Mouse (Mus musculus) frontal cortex, postnatal 36 days (tissue): ENCODE results near the gene Gm47996.

Source experiments
- DNase-seq, 2 experiments: peaks; one replicate each; pipeline ENCODE4 v3.0.0; 2022; ENCODE audit warnings: low spot score in 2 of 2

Gm47996 gene

GRCm38 (mm10) chr1:151250109-151250508 lies 40.2 kb downstream of the Gm47996 start:
- DNase-seq: no peak

GRCm38 (mm10) chr1:151250529-151251193 lies 40.7 kb downstream of the Gm47996 start:
- peak; percentile 55 to 65 for DNase-seq

GRCm38 (mm10) chr1:151251194-151252010 lies 41.5 kb downstream of the Gm47996 start:
- DNase-seq: no peak

DNA sequence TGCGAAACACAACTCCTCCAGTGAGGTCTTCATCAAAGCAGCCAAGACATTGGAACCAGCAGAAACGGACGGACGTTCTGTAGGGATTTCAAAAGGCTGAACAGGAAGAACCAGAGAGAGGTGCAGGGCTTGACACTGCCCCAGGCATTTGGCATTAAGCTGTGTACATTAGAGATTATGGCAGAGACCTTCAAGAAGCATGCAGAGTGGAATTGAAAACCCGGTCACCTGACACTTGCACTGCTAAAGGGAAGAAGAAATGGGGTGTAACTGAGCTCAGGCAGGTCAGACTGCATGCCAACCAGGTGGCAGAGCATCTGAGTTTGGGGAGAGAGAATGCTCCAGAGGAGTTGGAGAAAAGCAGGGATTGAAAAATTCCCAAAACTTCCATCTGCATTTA lies 45.5 kb downstream of the Gm47996 start:
- no peak for DNase-seq

DNA sequence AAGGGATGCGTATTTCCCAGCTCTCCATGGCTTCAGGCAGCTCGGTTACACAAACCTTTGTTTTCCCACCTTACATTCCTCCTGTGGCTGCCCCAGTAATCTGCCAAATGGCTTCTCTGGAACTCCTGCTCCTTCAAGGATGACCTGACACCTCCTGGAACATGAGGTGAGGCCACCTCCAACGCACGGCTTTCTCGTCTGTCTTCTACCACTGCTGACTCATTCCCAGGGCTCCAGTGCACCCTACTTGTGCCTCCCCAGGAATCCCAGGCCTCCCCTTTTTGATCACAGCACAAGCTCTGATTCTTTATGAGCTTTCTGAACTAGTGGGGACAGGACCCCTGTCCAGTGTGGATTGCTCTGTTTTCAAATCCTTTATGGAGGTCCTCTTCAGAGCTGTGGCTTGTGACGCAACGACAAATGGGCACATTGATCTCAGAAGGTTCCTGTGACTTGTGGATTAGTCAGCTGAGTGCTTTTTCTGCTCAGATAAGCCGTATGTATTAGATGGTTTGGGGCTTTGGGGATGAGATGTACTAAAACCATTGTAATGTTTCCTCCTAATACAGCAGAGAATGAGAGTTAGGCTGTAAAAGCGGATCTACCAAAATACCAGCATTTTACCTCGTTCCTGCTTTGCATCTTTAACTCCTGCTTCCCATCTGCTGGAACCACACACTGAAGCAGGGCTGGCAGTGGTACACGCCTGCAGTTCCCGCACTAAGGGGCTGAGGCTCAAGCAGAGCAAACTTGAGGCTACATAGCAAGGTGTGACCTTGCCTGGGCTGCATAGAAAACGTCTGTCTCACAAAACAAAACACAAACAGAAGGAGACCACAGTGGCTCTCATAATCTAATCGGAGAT lies 48.4 kb downstream of the Gm47996 start:
- DNase-seq: peak in 1 of 2 experiments; percentile 7

DNA sequence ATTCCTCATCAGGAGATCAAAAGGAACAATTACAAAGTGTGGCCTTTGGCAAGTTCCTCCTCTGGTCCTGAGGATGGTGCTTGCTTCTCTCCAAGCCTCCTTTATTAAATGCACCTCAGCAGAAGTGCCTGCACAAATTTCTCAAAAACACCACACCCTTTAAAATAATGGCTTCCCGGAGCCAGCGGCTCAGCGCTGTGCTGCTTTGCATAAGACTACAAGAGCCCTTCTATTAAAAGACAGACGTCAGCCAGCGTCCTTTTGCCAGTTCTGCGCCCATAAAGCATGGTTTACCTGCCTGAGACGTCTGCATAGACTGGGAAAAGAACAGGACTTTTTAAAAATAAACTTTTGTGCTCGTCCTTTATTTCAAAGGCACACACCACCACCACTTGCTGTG lies 49.1 kb downstream of the Gm47996 start:
- DNase-seq: no peak
